Mouse (Mus musculus): Measurements from ENCODE around the gene Aqp5. TPM values are rescaled to one million over a fixed set of nuclear protein-coding genes. Genes with fewer than 3 reads are reported as not detected.

The Aqp5 gene
- under 1 TPM in 1 of 2 experiments, not detected in 1; 0.30 TPM for total RNA-seq (2021)
- long read RNA-seq, experiment 1: 0 reads
- long read RNA-seq, experiment 2, partial matches to known transcripts: 0 of 1 reads
- long read RNA-seq, experiment 2, other reads (novel, unspliced or antisense): 0 of 1 reads

- no peak for DNase-seq (ENCODE audit: low spot score in 2 of 2)
Observed at GRCm38 (mm10) chr15:99590429-99591084, at the start of gene Aqp5. Aqp5 (plus strand) TSS chr15:99590782.

DNA sequence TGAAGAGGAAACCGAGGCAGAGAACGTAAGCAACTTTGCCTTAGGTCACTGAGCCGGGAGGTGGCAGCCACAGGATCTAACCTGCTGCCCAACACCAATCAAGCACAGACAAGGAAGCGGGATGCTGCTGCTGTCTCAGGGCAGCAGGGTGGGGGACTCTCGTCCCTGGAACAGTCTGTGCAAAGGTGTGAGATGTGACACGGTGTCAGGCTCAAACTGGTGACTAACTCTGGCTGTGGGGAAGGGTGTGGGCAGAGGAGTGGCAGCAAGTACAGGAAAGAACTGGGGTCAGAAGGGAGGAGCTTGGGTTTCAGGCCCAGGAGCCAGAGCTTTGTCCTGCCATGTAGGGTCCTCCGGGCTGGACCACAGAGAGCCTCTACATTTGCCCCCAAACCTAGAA lies 46.5 kb upstream of the Aqp5 start:
- DNase-seq (ENCODE audit: low spot score in 2 of 2): no peak

DNA sequence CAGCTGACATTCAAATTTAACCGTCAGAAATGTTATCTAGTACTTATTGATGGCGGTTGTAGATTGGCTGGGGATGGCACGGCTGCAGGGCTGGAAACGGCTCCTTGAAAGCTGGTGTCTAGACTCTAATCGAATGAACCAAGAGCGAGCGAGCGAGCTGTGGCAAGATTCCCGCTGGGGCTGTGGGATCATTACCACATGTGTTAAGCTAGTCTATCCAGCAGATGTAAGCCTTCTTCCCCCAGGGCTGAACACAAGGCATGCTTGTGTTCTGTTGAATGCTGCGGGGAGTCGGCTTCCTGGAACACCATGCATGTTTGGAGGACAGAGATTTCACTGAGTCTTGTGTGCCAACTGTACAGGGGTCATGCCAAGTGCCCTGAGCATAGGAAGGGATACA lies 44.0 kb upstream of the Aqp5 start:
- no peak for DNase-seq (ENCODE audit: low spot score in 2 of 2)

- DNase-seq (ENCODE audit: low spot score in 2 of 2): no peak
Observed at GRCm38 (mm10) chr15:99547732-99548131, 42.9 kb upstream of the Aqp5 start.

DNA sequence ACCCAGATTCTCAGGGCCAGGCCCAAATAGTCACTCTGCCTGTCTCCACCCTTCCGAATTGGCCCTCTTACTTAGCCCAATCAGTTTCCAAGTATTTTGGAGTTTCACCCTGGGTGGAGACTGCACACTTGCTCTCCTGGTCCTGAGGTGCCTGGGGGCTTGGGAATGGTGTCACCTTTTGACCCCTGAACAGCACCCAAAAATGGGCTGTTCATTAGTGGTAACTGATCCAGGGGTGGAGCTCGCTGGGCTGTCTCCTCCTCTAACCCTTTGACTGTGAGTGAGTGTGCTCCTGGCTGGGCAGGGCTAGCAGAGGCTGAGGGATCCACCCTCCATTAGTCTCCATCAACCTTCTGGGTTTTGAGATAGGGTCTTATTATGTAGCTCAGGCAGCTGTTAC lies 40.7 kb upstream of the Aqp5 start:
- DNase-seq (ENCODE audit: low spot score in 2 of 2): no peak

- DNase-seq (ENCODE audit: low spot score in 2 of 2): no peak
Observed at GRCm38 (mm10) chr15:99553767-99554166, 36.8 kb upstream of the Aqp5 start.

- DNase-seq (ENCODE audit: low spot score in 2 of 2): no peak
Observed at GRCm38 (mm10) chr15:99558947-99559346, 31.6 kb upstream of the Aqp5 start.

DNA sequence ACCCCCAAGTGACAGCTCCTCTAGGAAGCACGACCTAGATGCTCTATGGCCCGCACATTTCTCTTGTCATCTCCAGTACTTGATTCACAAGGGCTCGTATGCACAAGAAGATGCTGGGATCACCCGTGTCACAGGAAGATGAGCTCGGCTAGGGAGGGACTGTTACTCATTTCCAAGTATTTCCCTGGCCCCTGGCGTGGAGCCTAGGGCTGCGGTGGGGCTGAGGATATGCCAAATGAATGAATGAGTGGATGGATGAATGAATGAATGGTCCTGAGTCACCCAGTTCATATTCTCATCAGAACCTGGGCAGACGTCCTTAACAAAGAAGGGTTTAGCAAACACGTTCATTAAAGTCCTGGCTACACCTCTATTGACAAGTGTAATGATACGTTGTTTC lies 30.3 kb upstream of the Aqp5 start:
- DNase-seq (ENCODE audit: low spot score in 2 of 2): no peak

- DNase-seq (ENCODE audit: low spot score in 2 of 2): no peak
Observed at GRCm38 (mm10) chr15:99567371-99567770, 23.2 kb upstream of the Aqp5 start.

- no peak for DNase-seq (ENCODE audit: low spot score in 2 of 2)
Observed at GRCm38 (mm10) chr15:99568682-99569081, 21.9 kb upstream of the Aqp5 start.

DNA sequence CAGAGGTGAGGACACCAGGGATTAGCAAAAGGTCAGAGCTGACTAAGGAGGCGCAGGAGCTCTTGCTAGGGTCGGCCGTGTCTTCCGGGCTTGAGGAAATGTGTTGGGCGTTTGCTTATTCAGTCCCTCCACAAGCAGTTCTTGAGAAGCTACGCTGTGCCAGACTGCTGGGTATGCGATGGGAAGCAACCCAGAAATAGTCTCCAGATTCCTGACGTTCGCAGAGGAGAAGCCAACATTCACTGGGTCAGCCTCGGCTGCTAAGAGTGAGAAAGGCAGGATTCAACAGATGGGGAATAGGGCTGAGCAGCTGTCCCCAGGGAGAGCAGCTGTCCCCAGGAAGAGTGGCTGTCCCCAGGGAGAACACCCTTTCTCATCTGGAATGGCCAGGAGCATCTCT lies 21.5 kb upstream of the Aqp5 start:
- peak; percentile 12 to 31 for DNase-seq (ENCODE audit: low spot score in 2 of 2)

DNA sequence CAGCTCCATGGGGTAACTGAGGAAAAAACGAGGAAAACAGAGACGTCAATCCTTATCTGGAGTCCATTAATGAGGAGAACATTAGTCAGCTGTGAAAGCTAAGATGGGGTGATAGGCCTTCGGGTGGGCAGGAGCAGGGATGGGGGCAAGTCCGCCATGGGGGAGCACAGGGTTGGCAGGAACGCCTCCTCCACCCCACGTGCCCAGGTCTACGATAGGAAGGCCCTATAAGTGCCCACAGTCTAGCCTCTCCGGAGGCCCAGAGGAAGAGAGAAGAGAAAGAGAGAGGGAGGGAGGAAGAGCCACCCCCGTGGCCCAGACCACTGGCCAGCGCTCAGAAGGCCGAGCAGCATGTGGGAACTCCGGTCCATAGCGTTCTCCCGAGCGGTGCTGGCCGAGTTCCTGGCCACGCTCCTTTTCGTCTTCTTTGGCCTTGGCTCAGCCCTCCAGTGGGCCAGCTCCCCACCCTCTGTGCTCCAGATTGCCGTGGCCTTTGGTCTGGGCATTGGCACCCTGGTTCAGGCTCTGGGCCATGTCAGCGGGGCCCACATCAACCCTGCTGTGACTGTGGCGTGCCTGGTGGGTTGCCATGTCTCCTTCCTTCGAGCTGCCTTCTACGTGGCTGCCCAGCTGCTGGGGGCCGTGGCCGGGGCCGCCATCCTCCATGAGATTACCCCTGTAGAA lies 11.6 kb upstream of the Aqp5 start, which contains the start of gene Aqp2:
Gene Aqp2, plus strand, starts transcription at position 254 of the 684 bp plus-strand sequence.
- no peak for DNase-seq (ENCODE audit: low spot score in 2 of 2)

DNA sequence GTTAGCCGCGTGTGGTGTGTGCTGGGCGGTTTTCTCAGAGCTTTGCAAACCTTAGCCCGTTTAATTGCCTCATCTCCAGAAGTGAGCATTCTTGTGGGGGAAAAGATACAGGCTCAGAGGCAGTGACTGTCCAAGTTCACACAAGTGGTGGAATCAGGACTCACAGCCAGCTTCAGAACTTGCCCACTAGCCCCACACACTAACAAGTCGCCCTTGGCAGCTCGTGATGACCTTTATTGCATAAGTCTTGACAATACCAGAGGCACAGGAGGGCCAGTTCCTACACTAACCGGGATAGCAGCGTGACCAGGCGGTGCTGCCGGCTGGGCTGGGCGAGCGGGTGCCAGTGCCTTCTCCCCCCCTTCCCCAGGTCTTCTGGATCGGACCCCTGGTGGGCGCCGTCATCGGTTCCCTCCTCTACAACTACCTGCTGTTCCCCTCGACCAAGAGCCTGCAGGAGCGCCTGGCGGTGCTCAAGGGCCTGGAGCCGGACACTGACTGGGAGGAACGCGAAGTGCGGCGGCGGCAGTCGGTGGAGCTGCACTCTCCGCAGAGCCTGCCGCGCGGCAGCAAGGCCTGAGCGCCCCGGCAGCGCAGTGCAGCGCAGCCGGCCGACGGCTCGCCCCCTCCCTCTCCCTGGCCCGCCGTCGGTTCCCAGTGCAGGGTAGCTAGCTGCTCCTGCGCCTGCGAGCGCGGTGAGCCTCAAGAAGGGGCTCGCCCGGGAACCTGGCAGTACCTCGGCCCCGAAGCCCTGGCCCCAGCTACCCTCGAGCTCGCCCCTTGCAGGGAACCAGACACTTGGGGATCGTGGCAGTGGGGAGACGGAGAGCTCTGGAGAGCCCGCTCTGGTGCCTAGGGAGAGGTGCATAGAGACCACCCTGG lies 6.9 kb upstream of the Aqp5 start:
- DNase-seq (ENCODE audit: low spot score in 2 of 2): no peak

DNA sequence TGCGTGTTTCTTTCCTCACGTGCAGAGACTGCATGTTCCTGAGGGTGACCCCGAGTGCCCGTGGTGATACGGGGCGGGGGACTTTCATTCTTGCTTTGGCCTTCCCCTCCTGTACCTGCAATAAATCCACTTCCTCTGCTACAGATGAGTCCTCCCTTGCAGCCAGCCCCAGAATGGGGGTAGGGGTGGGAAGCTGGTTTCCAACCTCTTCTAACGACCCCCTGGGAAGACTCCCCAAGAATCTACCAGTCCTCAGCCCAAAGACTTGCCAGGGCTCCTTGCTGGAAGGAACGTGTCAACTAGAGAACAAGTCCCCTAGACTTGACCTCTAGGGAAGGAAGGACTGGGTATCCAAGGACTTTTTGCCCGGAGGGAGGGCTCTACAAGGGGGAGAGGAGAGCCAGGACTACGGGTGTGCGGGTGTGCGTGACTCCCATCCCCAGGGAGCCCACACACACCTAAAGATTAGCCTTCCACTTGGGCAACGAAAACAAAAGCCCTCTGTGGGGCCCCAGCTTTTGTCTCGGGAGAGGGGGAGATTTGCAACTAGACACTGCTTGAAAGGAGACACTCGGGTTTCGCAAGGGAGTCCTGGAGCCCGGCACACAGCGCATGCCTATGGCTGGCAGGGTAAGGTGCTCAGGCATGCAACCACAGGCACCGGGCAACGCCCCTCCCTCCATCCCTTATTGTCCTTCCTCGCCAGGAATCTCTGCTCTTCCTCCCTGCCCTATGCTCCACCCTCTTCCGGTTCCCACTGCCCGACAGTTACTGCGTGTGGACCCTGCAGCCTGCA lies 6.0 kb upstream of the Aqp5 start:
- no peak for DNase-seq (ENCODE audit: low spot score in 2 of 2)

GRCm38 (mm10) chr15:99585741-99586140 lies 4.8 kb upstream of the Aqp5 start:
- no peak for DNase-seq (ENCODE audit: low spot score in 2 of 2)

GRCm38 (mm10) chr15:99586525-99586924 lies 4.1 kb upstream of the Aqp5 start:
- no peak for DNase-seq (ENCODE audit: low spot score in 2 of 2)

GRCm38 (mm10) chr15:99589237-99589636 lies 1.3 kb upstream of the Aqp5 start:
- no peak for DNase-seq (ENCODE audit: low spot score in 2 of 2)

DNA sequence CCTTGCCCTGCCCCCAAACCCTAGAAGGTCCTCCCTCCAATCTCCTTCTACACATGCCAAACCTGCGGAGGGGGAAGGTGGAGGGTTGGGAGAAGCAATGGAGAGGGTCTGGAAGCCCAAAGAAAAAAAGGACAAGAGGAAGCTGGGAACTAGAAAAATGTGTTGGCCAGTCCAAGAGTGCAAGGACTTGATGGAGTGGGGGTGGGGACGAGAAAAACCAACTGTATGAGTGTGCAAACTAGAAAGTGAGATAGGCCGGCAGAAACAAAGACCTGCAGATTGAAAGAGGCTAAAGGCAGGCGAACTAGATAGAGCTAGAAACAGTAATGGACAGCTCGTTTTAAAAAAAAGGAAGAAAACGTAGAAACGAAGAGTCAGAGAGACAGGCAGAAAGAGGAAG lies 878 bp upstream of the Aqp5 start:
- no peak for DNase-seq (ENCODE audit: low spot score in 2 of 2)

DNA sequence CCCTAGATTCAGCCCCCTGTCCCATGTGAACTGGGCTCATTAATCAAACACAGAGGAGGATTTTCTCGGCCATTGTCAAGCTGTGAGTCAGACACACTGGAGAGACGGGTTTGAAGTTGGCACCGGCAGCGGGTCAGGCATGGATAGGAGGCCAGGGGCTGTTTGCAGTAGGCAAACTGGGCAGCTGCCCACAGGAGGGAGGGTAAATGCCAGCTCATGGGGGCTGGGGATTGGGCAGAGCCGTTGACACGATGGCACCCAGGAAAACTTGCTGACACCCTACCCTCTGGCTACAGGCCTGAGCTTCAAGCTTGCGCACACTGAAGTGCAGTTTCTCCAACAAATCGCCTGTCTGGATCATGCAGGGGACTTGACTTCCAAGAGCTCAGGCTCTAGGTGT lies 1.6 kb downstream of the Aqp5 start:
- DNase-seq (ENCODE audit: low spot score in 2 of 2): no peak

DNA sequence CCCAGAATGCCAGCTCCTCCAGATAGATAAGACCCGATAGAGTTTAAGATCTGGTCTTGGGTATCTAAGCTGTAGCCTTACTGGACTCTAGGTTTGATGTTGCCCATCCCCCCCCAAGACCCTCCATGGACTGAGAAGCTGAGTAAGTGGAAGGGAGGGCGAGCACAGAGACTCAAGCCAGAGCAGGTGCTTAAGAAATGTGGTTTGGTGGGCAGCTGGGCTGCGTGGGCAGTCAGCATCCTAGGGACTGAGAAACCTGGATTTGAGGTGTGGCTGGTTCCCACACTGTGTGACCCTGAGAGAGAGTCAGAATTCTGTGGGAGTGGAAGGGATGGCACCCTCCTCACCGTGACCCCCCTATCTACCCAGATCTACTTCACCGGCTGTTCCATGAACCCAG lies 2.3 kb downstream of the Aqp5 start:
- no peak for DNase-seq (ENCODE audit: low spot score in 2 of 2)

DNA sequence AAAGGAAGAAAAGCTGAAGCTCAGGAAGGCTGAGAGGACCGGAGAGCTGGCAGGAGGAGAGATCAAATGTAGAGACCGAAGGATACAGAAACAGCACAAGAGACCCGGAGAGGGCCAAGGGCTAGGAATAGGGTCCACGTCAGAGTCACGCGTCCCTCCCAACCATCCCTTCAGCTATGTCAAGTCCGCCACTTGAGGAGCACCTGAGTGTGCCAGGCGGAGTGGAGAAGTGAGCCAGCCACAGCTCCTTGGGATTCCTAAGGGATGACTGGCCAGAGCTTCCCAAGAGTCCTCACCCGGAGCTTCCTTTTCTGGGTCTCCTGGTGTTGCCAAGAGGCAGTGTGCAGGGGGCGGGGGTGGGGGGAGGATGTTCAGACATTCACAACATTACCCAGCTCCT lies 4.4 kb downstream of the Aqp5 start:
- no peak for DNase-seq (ENCODE audit: low spot score in 2 of 2)

Data from left cerebral cortex, adult 18-20 months (tissue).